Mouse (Mus musculus) embryo, embryonic 9.5 days (tissue): ENCODE measurements around the gene Kti12.

Experiments used
- DNase-seq: peaks from one replicate; pipeline ENCODE4 v3.0.0-alpha.2; 2017; ENCODE audit errors: extremely low spot score

The Kti12 gene

DNA sequence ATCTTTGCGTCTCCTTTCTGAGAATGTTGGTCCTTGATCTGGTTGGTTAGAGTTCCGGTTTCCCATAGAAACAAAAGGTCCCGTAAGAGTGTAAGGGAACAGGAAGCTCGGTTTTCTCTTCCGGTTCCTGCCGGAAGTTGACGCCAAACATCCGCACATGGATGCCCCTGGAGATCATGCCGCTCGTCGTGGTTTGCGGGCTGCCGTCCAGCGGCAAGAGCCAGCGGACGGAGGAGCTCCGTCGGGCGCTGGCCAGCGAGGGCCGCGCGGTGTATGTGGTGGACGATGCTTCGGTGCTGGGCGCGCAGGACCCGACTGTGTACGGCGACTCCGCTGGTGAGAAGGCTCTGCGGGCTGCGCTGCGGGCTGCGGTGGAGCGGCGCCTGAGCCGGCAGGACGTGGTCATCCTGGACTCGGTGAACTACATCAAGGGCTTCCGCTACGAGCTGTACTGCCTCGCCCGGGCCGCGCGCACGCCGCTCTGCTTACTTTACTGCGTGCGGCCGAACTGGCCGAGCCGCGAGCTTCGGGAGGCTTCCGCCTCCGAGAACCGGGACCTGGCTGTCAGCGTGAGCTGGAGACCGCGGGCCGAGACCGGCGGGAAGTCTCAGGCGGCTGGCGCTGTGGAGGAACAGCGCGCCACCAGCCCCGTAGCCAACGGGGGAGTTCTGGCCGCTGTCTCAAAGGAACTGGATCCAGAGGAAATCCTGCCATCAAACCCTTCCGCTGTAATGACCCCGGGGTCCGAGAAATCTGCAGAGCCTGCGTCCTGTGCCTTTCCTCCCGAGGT lies at the start of gene Kti12:
TSS of gene Kti12 (plus strand) at position 71 of the 790 bp plus-strand sequence.
- DNase-seq, result peak; percentile 81

GRCm38 (mm10) chr4:108798083-108798830 lies 49.3 kb upstream of the Kti12 start:
- DNase-seq, result peak; percentile 46

DNA sequence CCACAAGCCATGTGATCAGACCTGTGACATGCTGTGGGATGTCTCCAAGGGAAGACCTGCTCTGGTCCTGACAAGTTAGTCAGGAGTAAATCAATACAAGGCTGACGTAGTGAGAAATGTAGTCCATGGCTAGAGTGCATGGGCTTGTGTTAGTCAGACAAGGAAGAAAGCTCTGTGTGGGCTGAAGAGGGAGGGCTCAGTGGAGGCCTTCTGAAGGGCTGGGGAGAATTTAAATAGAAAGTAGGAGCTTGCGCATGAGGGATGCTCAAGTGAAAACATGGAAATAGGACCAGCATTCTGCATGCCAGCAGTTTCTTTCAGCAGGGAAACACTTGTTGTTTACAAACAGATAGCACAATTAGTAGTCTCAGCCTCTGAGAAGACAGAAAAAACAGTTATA lies 44.0 kb upstream of the Kti12 start:
- DNase-seq, result no peak

DNA sequence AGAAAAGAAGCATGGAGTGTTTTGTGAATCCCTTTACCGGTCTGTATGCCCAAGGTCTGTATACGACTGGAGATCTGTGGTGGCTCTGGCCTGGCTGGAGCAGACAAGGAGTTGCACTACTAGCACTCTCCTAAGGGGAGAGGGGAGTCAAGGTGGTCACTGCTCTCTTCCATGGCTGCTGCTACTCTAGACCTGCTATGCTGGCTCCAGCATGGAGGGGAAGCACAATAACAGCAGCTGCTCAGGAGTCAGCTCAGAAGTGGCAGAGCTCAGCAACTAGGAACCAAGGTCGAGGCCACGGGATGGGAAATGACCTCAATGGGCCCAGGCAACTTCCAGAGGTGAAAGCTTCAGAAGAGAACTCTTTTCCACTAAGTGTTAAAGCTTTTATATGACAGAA lies 36.4 kb upstream of the Kti12 start:
- DNase-seq, result no peak

DNA sequence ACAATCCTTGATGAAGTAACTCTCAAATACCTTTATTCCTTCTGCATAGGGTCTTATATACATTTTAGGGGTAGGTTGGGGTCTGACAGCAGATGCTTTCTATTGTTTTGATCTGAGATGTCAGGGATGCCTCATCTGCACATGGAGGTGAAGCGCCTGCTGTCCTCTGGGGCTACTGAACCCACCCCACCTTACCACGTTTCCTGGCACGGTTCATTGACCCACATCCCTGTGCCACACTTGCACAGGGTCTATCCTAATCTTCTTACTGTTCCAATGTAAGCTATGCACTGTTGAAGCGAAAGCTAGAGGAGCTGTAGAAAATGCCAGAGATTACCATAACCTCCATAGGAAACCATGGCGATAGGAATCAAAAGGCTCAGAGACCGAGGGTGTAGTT lies 36.0 kb upstream of the Kti12 start:
- DNase-seq, result no peak

- no peak for DNase-seq
Observed at GRCm38 (mm10) chr4:108825677-108826076, 21.9 kb upstream of the Kti12 start.

- DNase-seq, result no peak
Observed at GRCm38 (mm10) chr4:108826096-108826495, 21.5 kb upstream of the Kti12 start.

- no peak for DNase-seq
Observed at GRCm38 (mm10) chr4:108826643-108827042, 20.9 kb upstream of the Kti12 start.

- DNase-seq, result no peak
Observed at GRCm38 (mm10) chr4:108830698-108831097, 16.9 kb upstream of the Kti12 start.

- peak; percentile 97 for DNase-seq
Observed at GRCm38 (mm10) chr4:108832916-108833827, 14.4 kb upstream of the Kti12 start, which contains the start of gene Btf3l4. Btf3l4 (minus strand) TSS chr4:108833614.

GRCm38 (mm10) chr4:108833828-108834114 lies 13.8 kb upstream of the Kti12 start:
- DNase-seq, result no peak

- DNase-seq, result peak; percentile 91
Observed at GRCm38 (mm10) chr4:108834115-108834970, 13.2 kb upstream of the Kti12 start, which contains the start of gene Txndc12. Txndc12 (plus strand) TSS chr4:108834601.

GRCm38 (mm10) chr4:108834971-108835311 lies 12.6 kb upstream of the Kti12 start:
- no peak for DNase-seq

DNA sequence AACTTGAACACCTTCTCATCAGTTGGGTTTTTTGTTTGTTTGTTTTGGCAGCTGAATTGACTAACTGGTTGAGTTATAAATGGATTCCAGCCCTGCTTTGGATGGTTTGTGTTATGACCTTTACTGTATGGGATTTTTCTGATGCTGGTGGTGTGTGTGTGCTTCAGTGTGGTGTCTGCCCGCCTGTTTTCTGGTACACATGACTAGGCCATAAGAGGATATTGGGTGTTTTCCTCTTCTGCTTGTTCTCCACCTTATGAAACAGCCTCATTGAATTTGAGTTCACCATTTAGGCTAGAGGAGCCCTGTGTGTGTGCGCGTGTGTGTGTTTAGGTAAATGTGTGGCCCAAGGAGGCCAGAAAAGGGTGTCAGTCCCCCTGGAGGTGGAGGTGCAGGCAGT lies 12.1 kb upstream of the Kti12 start:
- DNase-seq, result no peak

DNA sequence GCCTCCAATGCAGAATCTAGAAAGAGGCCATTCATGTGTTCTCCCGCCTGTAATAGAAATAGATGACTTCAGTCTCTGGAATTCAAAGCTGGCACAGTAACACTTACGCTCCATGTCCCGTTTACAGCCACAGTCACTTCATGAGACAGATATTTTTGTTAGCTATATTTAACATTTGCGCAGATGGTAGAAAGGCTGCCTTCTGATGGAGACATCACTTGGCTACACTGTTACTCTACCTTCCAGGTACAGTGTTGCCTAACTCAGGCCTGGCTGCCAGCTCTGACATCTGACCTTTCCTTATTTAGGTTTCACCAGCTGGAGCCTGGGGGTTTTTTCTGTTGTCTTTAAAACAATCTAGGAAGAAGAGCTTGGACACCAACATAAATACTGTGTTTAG lies 9.6 kb upstream of the Kti12 start:
- no peak for DNase-seq

DNA sequence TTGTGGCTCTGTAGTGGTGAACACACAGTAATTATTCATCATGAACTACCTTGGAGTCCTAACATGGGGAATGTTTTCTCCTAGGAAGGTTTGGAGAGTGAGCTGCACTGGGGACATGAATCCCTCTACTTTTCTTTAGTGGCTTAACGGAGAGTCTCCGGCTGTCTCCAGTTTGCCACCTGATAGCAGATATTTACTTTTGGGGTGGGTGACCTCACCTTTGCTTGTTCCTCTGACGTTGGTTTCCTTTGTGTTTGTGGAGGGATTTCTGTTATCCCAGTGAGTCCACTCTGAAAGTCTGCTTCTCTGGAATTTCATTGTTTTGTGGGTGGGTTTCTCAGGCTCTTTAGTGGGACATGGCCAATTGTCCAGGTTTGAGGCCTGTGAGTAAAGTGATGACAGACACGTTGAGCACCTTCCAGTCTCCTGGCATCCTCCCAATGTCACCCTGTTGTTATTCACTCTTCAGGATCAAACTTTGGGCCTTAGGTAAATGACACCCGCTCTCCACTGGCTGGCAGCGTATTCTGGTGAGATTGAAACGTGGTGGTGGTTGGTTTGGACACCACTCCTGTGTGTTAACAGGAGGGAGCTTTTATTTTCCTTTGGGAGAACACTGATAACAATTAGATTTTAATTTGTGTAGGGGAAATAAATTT lies 5.5 kb upstream of the Kti12 start:
- DNase-seq, result no peak

- DNase-seq, result no peak
Observed at GRCm38 (mm10) chr4:108843336-108843735, 4.2 kb upstream of the Kti12 start.

DNA sequence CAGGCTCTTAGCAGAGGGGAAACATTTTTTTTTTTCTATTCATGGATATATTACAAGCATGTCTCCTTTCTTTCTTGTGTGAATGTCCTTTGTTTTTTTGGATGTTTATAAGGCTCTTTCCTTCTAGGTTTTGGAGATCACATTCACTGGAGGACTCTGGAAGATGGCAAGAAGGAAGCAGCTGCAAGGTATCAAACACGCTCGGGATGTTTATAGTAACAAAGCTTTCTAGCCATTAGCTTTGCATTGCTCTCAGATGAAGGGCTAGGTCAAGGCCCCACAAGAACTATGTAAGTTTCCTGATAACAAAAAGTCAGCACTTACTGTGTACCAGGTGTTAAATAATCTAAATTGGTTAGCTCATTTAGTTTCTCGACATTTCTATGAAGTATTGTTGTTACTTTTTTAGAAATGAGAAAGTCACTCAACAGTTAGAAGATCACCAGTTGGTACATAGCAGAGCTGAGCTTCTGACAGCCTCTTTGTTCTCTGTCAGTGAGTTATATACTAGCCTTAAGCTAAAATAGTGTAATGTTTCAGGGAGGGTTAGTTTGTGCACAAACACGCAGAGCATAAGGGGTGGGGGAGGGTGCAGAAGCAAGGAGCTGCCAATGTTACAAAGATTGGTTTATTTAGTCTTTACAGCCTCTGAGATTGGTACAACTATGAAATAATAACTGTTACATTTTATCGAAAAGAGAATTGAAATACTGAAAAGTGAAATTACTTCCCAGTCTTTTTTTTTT lies 1.6 kb upstream of the Kti12 start:
- no peak for DNase-seq

GRCm38 (mm10) chr4:108848505-108848848 lies 892 bp downstream of the Kti12 start, which contains the start of gene A730015C16Rik:
A730015C16Rik (minus strand) TSS chr4:108848619.
- no peak for DNase-seq

GRCm38 (mm10) chr4:108866806-108867205 lies 19.2 kb downstream of the Kti12 start:
- DNase-seq, result no peak
